20 mouse cellular contexts compared by ENCODE assay signal in genomic region chr9:70216517-70216916, GRCm38 (mm10). TPM values are rescaled to one million over a fixed set of nuclear protein-coding genes. Genes with fewer than 3 reads are reported as not detected.
"Had no signal": no experiment of that assay in that cellular context is flagged by ENCODE, and none has a peak within 500 bp of the region (broad histone marks: within the 10 kb centered on the region; RNA-seq: fewer than 3 reads in every experiment).

No protein-coding gene starts in this region.

- H3K9me3 ChIP-seq: liver, embryonic 13.5 days; liver, embryonic 15.5 days; lung, embryonic 15.5 days; megakaryocyte, embryonic 14.5 days; midbrain, embryonic 12.5 days; neural tube, embryonic 12.5 days; stomach, embryonic 15.5 days had no signal

- H3K4me1 ChIP-seq: liver, embryonic 13.5 days; liver, embryonic 15.5 days; neural tube, embryonic 12.5 days had no signal

- H3K36me3 ChIP-seq: liver, embryonic 13.5 days; liver, embryonic 15.5 days; lung, embryonic 15.5 days; midbrain, embryonic 12.5 days; neural tube, embryonic 12.5 days; stomach, embryonic 15.5 days had no signal

- ATAC-seq: liver, postnatal 0 days; lung, postnatal 0 days had no signal

- H3K27ac ChIP-seq: liver, embryonic 13.5 days; liver, embryonic 15.5 days; lung, embryonic 15.5 days; macrophage; midbrain, embryonic 12.5 days; neural tube, embryonic 12.5 days; stomach, embryonic 15.5 days had no signal

- H3K9ac ChIP-seq: liver, embryonic 13.5 days; liver, embryonic 15.5 days; liver, postnatal 0 days; lung, embryonic 15.5 days; midbrain, embryonic 12.5 days; neural tube, embryonic 12.5 days; stomach, embryonic 15.5 days had no signal

- H3K27me3 ChIP-seq: liver, embryonic 13.5 days; liver, embryonic 15.5 days; lung, embryonic 15.5 days; megakaryocyte, embryonic 14.5 days; neural tube, embryonic 12.5 days; stomach, embryonic 15.5 days had no signal

- H3K4me2 ChIP-seq: liver, embryonic 13.5 days; liver, embryonic 15.5 days; lung, embryonic 15.5 days; midbrain, embryonic 12.5 days; neural tube, embryonic 12.5 days; stomach, embryonic 15.5 days had no signal

- DNase-seq: liver; liver, embryonic 13.5 days; liver, postnatal 0 days; lung, adult 2 months; lung, postnatal 14 days; lung, postnatal 36 days; midbrain, embryonic 14.5 days; right cerebral cortex, postnatal 14 days; thymus, adult 18-20 months; thymus, postnatal 14 days; thymus, postnatal 4 days had no signal

- H3K4me3 ChIP-seq: liver, embryonic 13.5 days; liver, embryonic 15.5 days; lung, embryonic 15.5 days; megakaryocyte, embryonic 14.5 days; midbrain, embryonic 12.5 days; neural tube, embryonic 12.5 days; stomach, embryonic 15.5 days had no signal

RNA-seq across cellular contexts. Expression of gene Myo1e, which starts 9.4 kb away (rescaled TPM):
- total RNA-seq: megakaryocyte progenitor cell, adult 5-6 weeks had no signal
